Mouse (Mus musculus) liver, postnatal 0 days (tissue): ENCODE results near the gene Toe1. TPM values are rescaled to one million over a fixed set of nuclear protein-coding genes. Genes with fewer than 3 reads are reported as not detected.

Experiments used
- ATAC-seq: fragments of 200-750 bp; cut with Nextera tagmentation; 2 replicates; pipeline ENCODE4 v1.8.0; 2017; ENCODE audit warnings: mild to moderate bottlenecking, moderate library complexity
- DNase-seq: peaks from one replicate; pipeline ENCODE4 v3.0.0-alpha.2; 2016
- H3K27ac ChIP-seq: fragments of 300-500 bp; sonication (generic); 2 replicates; pipeline ENCODE4 v1.5.1; 2014; ENCODE audit warnings: antibody characterized with exemption, moderate library complexity, mild to moderate bottlenecking, low read depth
- H3K27me3 ChIP-seq: fragments of 300-500 bp; sonication (generic); 2 replicates; pipeline ENCODE4 v1.6.1; 2014; ENCODE audit warnings: low read length, control low read depth, mixed read lengths; ENCODE audit not compliant: insufficient read depth
- H3K36me3 ChIP-seq: fragments of 300-500 bp; sonication (generic); replicated peaks from 2 replicates; pipeline ENCODE4 v1.6.1; 2014; ENCODE audit warnings: mild to moderate bottlenecking, control low read depth, low read length, moderate library complexity, mixed read lengths; ENCODE audit not compliant: insufficient read depth
- H3K4me1 ChIP-seq: fragments of 300-500 bp; sonication (generic); 2 replicates; pipeline ENCODE4 v1.6.1; 2014; ENCODE audit warnings: antibody characterized with exemption, mild to moderate bottlenecking, control low read depth; ENCODE audit not compliant: insufficient read depth
- H3K4me2 ChIP-seq: fragments of 300-500 bp; sonication (generic); 2 replicates; pipeline ENCODE4 v1.6.1; 2014; ENCODE audit warnings: low read depth, mild to moderate bottlenecking, low read length, moderate library complexity, mixed read lengths
- H3K4me3 ChIP-seq: fragments of 300-500 bp; sonication (generic); 2 replicates; pipeline ENCODE4 v1.5.1; 2014; ENCODE audit warnings: low read depth, low read length
- H3K9ac ChIP-seq: fragments of 300-500 bp; sonication (generic); replicated peaks from 2 replicates; pipeline ENCODE4 v1.6.1; 2014; ENCODE audit warnings: mild to moderate bottlenecking, moderate library complexity
- H3K9me3 ChIP-seq: fragments of 300-500 bp; sonication (generic); 2 replicates; pipeline ENCODE4 v1.6.1; 2016; ENCODE audit warnings: mild to moderate bottlenecking, control low read depth, low read length, mixed read lengths
- CTCF ChIP-seq: sonication (generic); IDR thresholded peaks from 2 replicates; pipeline ENCODE4 v1.5.1; 2016; ENCODE audit warnings: antibody characterized with exemption, low read depth
- EP300 ChIP-seq: IDR thresholded peaks from 2 replicates; pipeline ENCODE4 v1.6.1; 2016; ENCODE audit warnings: antibody characterized with exemption, low read depth, mild to moderate bottlenecking
- WGBS: fragments of 180-500 bp; shearing (Covaris S2); extraction: QIAGEN DNeasy Blood & Tissue Kit; methylation state at CpG from one replicate; pipeline ENCODE4 v1.1.7; 2014; ENCODE audit not compliant: insufficient replicate concordance; 5-methylcytosine and 5-hydroxymethylcytosine counted together
- polyA plus RNA-seq: library from polyadenylated mRNA; unstranded; fragments of >200 nt; fragmentation: Nextera tagmentation; extraction: Ambion mirVana; gene quantifications from 2 replicates; pipeline ENCODE4 v1.2.1, GENCODE M21; 2015

Toe1 gene
- polyA plus RNA-seq, 1 experiment from 2014 or later, result 9.3 TPM

GRCm38 (mm10) chr4:116796442-116797110, 10.9 kb downstream of the Toe1 start:
- no peak for TF ChIP-seq EP300
- no peak for TF ChIP-seq CTCF
- peak; percentile 35 for DNase-seq
- peak; percentile 86 for ATAC-seq

GRCm38 (mm10) chr4:116794273-116794672, 13.2 kb downstream of the Toe1 start:
- DNase-seq, result no peak
- WGBS, result 68% methylated on average over 2 of the region's 2 CpGs
- Histone ChIP-seq H3K4me3 (no peak overlapping the region), H3K27me3 (no peaks in the 10 kb centered on the region), H3K36me3 (no peaks in the 10 kb centered on the region), H3K9ac (no peak overlapping the region), H3K27ac (no peak overlapping the region), H3K4me2 (no peak overlapping the region), H3K4me1 (0 out of 2 replicates have a peak, but pooled peaks cover 4% of the 10 kb centered on the region), H3K9me3 (no peaks in the 10 kb centered on the region)
- no peak for ATAC-seq
- TF ChIP-seq EP300 (no peak), CTCF (peak; percentile 31; the same call in 1 of the 2 replicates)

More at GRCm38 (mm10) chr4:116796442-116797110, 10.9 kb downstream of the Toe1 start:
- H3K4me3 ChIP-seq, result no peak overlapping the region
- no peak overlapping the region for H3K4me2 ChIP-seq
- no peaks in the 10 kb centered on the region for H3K9me3 ChIP-seq
- H3K9ac ChIP-seq, result no peak overlapping the region
- H3K4me1 ChIP-seq, result 0 out of 2 replicates have a peak, but pooled peaks cover 4% of the 10 kb centered on the region
- peaks cover 4% of the 10 kb centered on the region for H3K36me3 ChIP-seq
- H3K27me3 ChIP-seq, result no peaks in the 10 kb centered on the region
- H3K27ac ChIP-seq, result peak overlapping the region; percentile 41; the same call in 1 of the 2 replicates
- 52% methylated on average over 1 of the region's 1 CpGs for WGBS

GRCm38 (mm10) chr4:116792453-116792852, 15.0 kb downstream of the Toe1 start:
- no peak for ATAC-seq
- no peaks in the 10 kb centered on the region for H3K36me3 ChIP-seq
- no peak overlapping the region for H3K4me2 ChIP-seq
- DNase-seq, result no peak
- no peak for TF ChIP-seq CTCF
- no peak for TF ChIP-seq EP300
- no peaks in the 10 kb centered on the region for H3K27me3 ChIP-seq
- no peaks in the 10 kb centered on the region for H3K9me3 ChIP-seq
- 86% methylated on average over 8 of the region's 8 CpGs for WGBS
- H3K4me1 ChIP-seq, result peaks cover 4% of the 10 kb centered on the region; the same call in 1 of the 2 replicates
- no peak overlapping the region for H3K4me3 ChIP-seq
- no peak overlapping the region for H3K27ac ChIP-seq
- H3K9ac ChIP-seq, result no peak overlapping the region

- Histone ChIP-seq H3K27me3 (no peaks in the 10 kb centered on the region), H3K4me3 (no peak overlapping the region), H3K9me3 (no peaks in the 10 kb centered on the region), H3K27ac (peak overlapping the region; percentile 41; the same call in 1 of the 2 replicates), H3K4me2 (peak overlapping the region; percentile 3; the same call in 1 of the 2 replicates), H3K4me1 (no peaks in the 10 kb centered on the region; the same call in 1 of the 2 replicates), H3K9ac (no peak overlapping the region), H3K36me3 (no peaks in the 10 kb centered on the region)
- ATAC-seq, result peak; percentile 60
- WGBS, result 18% methylated on average over 3 of the region's 3 CpGs
- TF ChIP-seq CTCF, result peak; percentile 89
- no peak for TF ChIP-seq EP300
- DNase-seq, result peak; percentile 80
Observed at GRCm38 (mm10) chr4:116788956-116789355, 18.5 kb downstream of the Toe1 start.

GRCm38 (mm10) chr4:116787985-116788760, 19.3 kb downstream of the Toe1 start:
- DNase-seq, result peak; percentile 27
- Histone ChIP-seq H3K9ac (no peak overlapping the region), H3K9me3 (no peaks in the 10 kb centered on the region), H3K4me3 (no peak overlapping the region), H3K27ac (peak overlapping the region; percentile 41), H3K4me2 (peak overlapping the region; percentile 3; the same call in 1 of the 2 replicates), H3K36me3 (no peaks in the 10 kb centered on the region), H3K4me1 (no peaks in the 10 kb centered on the region; the same call in 1 of the 2 replicates), H3K27me3 (no peaks in the 10 kb centered on the region)
- peak; percentile 35 for ATAC-seq
- 30% methylated on average over 7 of the region's 7 CpGs for WGBS
- no peak for TF ChIP-seq EP300
- peak; percentile 14; the same call in 1 of the 2 replicates for TF ChIP-seq CTCF

- ATAC-seq (no peak), DNase-seq (no peak)
- TF ChIP-seq EP300, result no peak
- TF ChIP-seq CTCF, result peak; percentile 46
- H3K4me2 ChIP-seq, result no peak overlapping the region
- 90% methylated on average over 1 of the region's 1 CpGs for WGBS
- H3K4me3 ChIP-seq, result no peak overlapping the region
- no peak overlapping the region for H3K27ac ChIP-seq
- no peak overlapping the region for H3K9ac ChIP-seq
- H3K36me3 ChIP-seq, result no peaks in the 10 kb centered on the region
- no peaks in the 10 kb centered on the region; the same call in 1 of the 2 replicates for H3K4me1 ChIP-seq
- H3K27me3 ChIP-seq, result no peaks in the 10 kb centered on the region
- H3K9me3 ChIP-seq, result no peaks in the 10 kb centered on the region
Observed at GRCm38 (mm10) chr4:116786587-116786986, 20.9 kb downstream of the Toe1 start.
